Mouse (Mus musculus): Measurements from ENCODE around the gene H2al1i. TPM values are rescaled to one million over a fixed set of nuclear protein-coding genes. Genes with fewer than 3 reads are reported as not detected.

Gene H2al1i
- polyA plus RNA-seq, 1 experiment, result not detected

DNA sequence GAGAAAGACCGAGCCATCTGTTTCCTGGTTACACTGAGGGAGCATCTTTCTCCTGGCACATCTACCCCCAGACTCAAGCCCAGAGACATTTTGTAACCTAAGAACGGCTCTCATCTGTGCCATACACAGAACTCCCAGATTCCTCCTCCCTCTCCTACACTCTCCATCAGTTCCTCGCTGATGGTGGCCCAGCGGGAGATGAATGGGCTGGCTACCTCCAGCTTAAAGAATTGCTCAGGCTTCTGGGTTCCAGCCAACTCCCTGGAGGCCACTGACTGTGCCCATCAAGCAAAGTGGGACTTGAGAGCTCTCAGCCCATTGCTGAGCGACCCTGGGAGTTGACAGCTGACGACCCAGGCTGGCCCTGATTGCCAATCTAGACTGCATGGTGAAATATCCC lies 39.4 kb downstream of the H2al1i start:
- Histone ChIP-seq H3K36me3 (ENCODE audit: control insufficient read depth, insufficient read depth, low read length) (no peaks in the 10 kb centered on the region), H3K27ac (ENCODE audit: insufficient read depth, low read length) (no peak overlapping the region), H3K4me1 (ENCODE audit: control insufficient read depth, insufficient read depth, insufficient read length) (no peaks in the 10 kb centered on the region), H3K4me3 (ENCODE audit: extremely low read depth, insufficient read depth, insufficient read length) (no peak overlapping the region), H3K27me3 (ENCODE audit: control insufficient read depth, insufficient read depth, low read length) (no peaks in the 10 kb centered on the region)
- WGBS, result 79% methylated on average over 6 of the region's 6 CpGs
- TF ChIP-seq POLR2A (IDR thresholded peaks at IDR 0.05; ENCODE audit: low read depth, low read length), result no peak
- TF ChIP-seq CTCF (IDR thresholded peaks at IDR 0.05; ENCODE audit: extremely low read depth, insufficient read depth, insufficient read length, insufficient replicate concordance), result no peak
- no peak for DNase-seq (ENCODE audit: low read depth in 1 of 2, low spot score in 2 of 2)

DNA sequence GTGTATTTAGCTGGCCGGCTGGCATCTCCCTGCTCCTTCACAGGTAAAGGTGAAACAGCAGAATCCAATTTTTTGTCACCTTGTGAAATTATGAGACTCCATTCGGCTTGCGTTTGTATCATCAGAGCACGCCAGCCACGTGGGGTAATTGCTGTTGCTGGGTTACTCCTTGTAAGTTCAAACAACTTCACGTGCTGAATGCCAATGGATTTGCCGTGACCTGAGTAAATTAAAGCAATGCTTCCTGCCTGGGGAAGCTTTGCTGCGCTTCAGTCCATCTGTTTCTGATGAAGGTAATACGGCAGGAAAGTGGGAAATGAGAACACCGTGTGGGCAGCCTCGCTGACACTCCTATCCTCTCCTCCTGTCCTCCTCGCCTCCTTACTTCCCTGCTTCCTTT lies 40.7 kb downstream of the H2al1i start:
- no peak overlapping the region for H3K27ac ChIP-seq (ENCODE audit: insufficient read depth, low read length)
- no peaks in the 10 kb centered on the region for H3K27me3 ChIP-seq (ENCODE audit: control insufficient read depth, insufficient read depth, low read length)
- H3K4me1 ChIP-seq (ENCODE audit: control insufficient read depth, insufficient read depth, insufficient read length), result no peaks in the 10 kb centered on the region
- no peaks in the 10 kb centered on the region for H3K36me3 ChIP-seq (ENCODE audit: control insufficient read depth, insufficient read depth, low read length)
- WGBS, result 78% methylated on average over 12 of the region's 12 CpGs
- TF ChIP-seq POLR2A (IDR thresholded peaks at IDR 0.05; ENCODE audit: low read depth, low read length) (no peak), CTCF (IDR thresholded peaks at IDR 0.05; ENCODE audit: extremely low read depth, insufficient read depth, insufficient read length, insufficient replicate concordance) (no peak)
- H3K4me3 ChIP-seq (ENCODE audit: extremely low read depth, insufficient read depth, insufficient read length), result no peak overlapping the region
- no peak for DNase-seq (ENCODE audit: low read depth in 1 of 2, low spot score in 2 of 2)

Other genes with a start within 250 kb of the H2al1i start
- not detected in 2 replicates for gene H2al1a, start 25.4 kb upstream of the H2al1i start, polyA plus RNA-seq (2012; rRNA removed)
- not detected in 2 replicates for gene H2al1b, start 22.2 kb upstream of the H2al1i start, polyA plus RNA-seq (2012; rRNA removed)
- gene H2al1c, start 19.0 kb upstream of the H2al1i start, polyA plus RNA-seq (2012; rRNA removed), result not detected in 2 replicates
- gene H2al1d, start 15.8 kb upstream of the H2al1i start, polyA plus RNA-seq (2012; rRNA removed), result not detected in 2 replicates
- gene H2al1e, start 12.7 kb upstream of the H2al1i start, polyA plus RNA-seq (2012; rRNA removed), result not detected in 2 replicates
- gene H2al1f, start 9.5 kb upstream of the H2al1i start, polyA plus RNA-seq (2012; rRNA removed), result not detected in 2 replicates
- not detected in 2 replicates for gene H2al1g, start 6.4 kb upstream of the H2al1i start, polyA plus RNA-seq (2012; rRNA removed)
- gene H2al1h, start 3.2 kb upstream of the H2al1i start, polyA plus RNA-seq (2012; rRNA removed), result not detected in 2 replicates
- gene H2al1j, start 3.2 kb downstream of the H2al1i start, polyA plus RNA-seq (2012; rRNA removed), result not detected in 2 replicates